Mouse (Mus musculus) G1E (cell line): ENCODE results near the gene Gm38655.
"Not testable (repeated sequence)": the region's sequence is repeated elsewhere in the genome, so short reads cannot be mapped to it uniquely, and the experiment has no call there.

Source experiments
- CTCF ChIP-seq: IDR thresholded peaks from 2 replicates; pipeline ENCODE4 v1.5.1; 2012; ENCODE audit warnings: low read depth, low read length, inconsistent platforms, mixed read lengths
- GATA1 ChIP-seq: IDR thresholded peaks from 2 replicates; pipeline ENCODE4 v1.6.1; 2012; ENCODE audit warnings: borderline replicate concordance, low read length, inconsistent platforms, mixed read lengths
- GATA2 ChIP-seq: IDR thresholded peaks from 2 replicates; pipeline ENCODE4 v1.6.1; 2012; ENCODE audit warnings: low read depth, low read length, inconsistent platforms, borderline replicate concordance
- POLR2AphosphoS5 ChIP-seq: IDR thresholded peaks from 2 replicates; pipeline ENCODE4 v1.6.1; 2012; ENCODE audit warnings: low read depth, low read length, inconsistent platforms; ENCODE audit not compliant: insufficient replicate concordance
- TAL1 ChIP-seq: conservative IDR thresholded peaks from 2 replicates; pipeline ENCODE4 v1.6.1; 2012; ENCODE audit warnings: low read depth, low read length, inconsistent platforms, mixed read lengths

DNA sequence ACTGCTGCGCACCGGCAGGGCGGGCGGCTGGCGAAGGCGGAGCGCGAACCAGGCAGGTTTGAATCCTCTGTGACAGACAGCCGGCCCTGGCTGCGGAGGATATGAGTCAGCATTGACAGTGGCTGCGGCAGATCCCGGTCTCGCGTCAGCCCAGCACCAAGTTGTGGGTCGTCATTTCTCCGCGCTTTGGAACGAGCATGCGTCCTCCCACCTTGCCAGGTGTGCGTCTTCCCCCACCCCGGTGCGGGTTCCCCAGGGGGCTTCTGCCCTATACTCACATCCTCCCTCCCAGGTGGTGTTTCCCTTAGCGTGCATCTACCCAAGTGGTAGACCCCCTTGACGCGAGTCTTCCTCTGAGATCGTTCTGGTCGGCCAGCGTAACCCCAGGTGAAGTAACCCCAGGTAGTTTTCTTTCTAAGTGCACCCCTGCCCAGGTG is 47.3 kb upstream of the Gm38655 start:
- TF ChIP-seq CTCF, GATA1, POLR2AphosphoS5, TAL1, GATA2: not testable (repeated sequence)
